Mouse (Mus musculus) embryo, embryonic 9.5 days (tissue): ENCODE data around the gene Rad51b.

Experiments used
- DNase-seq: peaks from one replicate; pipeline ENCODE4 v3.0.0-alpha.2; 2017; ENCODE audit errors: extremely low spot score

The Rad51b gene

DNA sequence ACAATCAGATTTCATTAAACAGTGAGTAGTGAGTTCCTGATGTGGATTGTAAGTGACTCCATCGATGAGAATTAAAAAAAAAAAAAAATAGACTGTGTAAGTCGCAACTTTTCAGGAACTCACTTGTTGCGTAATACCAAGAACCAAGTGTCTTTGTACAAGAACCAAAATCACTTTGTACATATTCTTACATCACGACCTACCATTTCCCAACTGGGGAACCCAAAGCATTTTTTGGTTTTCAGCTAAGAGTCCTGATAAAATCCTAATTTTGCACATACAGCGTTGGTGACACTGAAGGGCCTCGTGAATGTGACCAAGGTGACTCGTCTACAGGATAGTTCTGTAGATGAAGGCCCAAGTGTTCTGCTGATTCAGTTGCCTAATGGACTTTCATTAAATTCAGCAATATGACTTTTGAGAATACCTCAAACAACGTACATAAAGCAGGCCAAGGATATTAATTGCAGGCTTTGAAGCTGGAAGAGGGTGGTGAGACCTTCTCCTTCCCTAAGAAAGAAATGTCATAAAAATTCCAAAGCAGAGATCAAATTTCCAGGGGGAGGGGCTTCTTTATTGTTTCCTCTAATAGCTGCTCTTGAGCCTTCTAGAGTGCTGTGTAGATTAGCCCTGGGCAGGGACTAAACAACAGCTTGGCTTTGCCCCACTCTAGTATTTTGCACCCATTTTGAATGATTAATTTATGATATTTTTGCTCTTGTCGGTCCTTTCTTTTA, 316.9 kb downstream of the Rad51b start:
- DNase-seq: no peak

DNA sequence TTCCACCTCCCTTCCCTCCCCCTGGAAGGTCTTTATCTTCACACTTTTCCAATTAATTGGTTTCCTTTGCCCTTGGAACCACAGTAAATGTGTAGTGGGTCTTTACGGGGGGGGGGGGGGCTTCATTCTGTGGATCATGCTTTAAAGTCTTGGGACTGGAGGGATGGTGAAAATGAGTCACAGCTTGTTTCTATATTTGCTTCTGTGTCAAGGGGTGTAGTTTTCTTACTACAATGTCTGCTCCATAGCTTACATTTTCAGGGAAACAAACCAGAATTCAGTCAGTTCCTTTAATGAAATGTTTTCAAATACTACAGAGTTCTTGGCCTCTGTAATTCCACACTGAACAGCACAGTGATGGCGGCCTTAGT, 317.5 kb downstream of the Rad51b start:
- DNase-seq: no peak

GRCm38 (mm10) chr12:79615717-79616316, 318.7 kb downstream of the Rad51b start:
- no peak for DNase-seq

- no peak for DNase-seq
Observed at GRCm38 (mm10) chr12:79619009-79619408, 321.9 kb downstream of the Rad51b start.

GRCm38 (mm10) chr12:79620693-79621092, 323.6 kb downstream of the Rad51b start:
- no peak for DNase-seq

DNA sequence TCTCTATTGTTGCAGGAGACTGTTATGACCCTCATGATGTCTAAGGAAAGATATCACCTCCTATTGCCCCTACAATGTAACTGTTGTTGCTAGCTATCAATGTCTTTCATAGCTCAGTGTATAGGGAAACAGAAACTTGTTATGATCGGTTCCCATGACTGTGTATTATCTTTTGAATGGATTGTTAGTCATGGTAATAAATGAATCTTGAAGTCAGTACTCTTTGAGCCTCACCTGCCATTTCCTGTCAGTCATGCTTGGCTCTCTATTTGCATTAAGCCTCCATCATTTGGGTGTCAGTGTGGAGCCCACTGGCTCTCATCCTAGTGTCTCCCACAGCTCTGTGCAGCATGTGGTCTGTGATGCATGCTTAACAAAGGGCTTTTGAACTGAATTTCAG, 326.2 kb downstream of the Rad51b start:
- DNase-seq: no peak

DNA sequence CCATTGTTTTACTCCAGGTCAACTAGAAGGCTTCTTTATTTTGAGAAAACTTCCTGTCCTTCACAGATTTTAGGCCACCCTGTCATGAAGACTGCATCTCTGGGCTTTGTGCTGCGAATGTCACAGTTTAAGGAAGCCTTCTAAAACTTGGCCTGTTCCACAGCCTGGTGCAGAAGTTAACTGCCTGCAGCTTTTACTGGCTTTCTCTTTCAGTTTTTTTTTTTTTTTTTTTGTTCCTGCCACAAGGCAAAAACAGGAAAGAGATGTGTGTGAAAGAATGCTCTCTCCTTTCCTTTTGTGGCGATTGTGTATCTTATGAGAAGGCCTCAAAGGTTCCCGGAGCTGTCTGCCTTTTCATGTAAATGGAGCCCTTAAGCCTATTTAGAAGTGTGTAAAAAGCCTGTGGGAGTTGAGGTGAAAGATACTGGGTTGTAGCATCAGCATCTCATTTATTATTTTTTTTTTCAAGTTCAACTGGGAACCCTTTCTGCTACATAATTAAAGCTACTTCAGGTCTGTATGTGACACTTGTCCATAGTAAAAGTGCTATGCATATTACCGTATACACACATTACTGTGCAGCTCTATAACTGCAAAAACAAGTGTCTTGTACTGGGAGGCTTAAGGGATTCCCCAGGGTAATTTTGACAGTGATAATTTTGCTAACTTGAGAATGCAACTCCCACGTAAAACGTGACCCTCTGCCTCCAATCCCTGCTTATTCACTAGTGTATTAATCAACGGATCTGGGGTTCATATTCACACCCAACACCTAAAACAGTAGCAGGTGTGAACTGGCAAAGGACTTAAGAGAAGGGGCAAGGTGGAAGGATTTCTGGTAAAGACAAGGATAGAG, 328.8 kb downstream of the Rad51b start:
- DNase-seq: no peak

- no peak for DNase-seq
Observed at GRCm38 (mm10) chr12:79626555-79627080, 329.5 kb downstream of the Rad51b start.

GRCm38 (mm10) chr12:79627351-79628120, 330.5 kb downstream of the Rad51b start:
- DNase-seq: no peak

DNA sequence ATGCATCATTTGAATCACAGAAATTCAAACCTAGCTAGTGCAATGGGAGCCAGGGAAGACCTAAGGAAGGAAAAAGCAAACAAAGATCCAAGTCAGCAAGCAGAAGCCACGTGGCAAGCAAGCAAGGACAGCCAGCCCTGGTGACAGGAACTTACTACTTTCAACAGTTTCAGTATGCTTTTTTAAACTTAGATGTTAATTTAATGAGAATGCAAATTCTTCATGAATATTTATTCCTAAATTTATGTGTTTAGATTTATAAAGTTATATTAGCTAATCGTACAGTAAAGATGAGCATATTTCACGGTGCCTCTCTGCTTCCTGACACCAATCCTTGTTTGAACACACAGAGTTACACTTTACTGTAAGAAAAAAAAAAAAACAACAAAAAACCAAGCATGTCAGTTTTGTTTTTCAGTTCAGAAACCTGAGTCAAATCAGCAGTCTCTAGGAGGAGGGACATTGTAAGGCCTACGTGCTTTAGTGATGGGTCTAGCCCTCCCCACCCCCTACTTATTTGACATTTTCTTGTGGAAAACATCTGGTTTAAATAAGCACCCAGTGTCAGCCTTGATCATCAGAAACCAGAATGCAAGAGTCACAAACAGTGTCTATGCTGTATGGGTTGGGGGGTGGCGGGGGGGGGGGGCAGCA, 331.2 kb downstream of the Rad51b start:
- no peak for DNase-seq

DNA sequence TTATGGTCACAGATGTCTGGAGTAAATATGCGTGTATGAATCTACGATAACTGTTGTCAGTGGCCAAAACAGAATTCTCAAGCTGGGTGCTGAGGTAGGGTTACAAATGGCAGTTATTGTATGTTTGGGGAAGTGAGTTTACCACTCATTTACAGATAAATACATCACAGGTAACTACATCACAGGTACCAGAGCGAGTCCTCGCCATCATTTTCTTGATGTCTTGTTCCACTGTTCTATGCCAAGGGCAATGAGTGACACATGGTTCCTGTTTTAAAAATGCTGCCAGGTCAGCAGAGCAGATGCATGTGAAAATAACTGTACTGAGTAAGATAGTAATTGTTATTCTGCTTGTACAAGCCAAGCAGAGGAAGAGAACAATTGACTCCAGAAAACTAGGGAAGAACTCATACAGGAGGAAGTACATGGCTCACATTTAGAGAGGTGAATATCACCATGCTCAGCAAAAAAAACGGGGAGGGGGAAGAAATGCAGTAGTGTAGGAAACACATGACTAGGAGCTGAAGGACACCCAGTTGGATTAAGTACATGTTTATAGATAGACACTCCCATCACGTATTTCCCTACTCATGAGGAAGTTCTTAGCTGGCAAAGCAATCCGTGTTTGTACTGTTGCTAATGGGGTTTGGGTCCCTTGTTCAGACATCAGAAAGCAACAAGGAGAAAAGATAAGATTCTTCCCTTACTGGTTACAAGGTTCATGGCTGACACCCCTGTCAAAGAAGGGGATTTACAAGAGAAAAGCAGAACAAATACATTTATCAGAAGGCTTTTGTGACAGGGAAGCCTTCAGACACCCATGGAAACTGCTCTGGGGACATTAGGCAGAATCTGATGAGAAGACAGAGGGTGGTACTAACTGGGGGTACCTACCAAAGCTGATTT, 333.1 kb downstream of the Rad51b start:
- no peak for DNase-seq

DNA sequence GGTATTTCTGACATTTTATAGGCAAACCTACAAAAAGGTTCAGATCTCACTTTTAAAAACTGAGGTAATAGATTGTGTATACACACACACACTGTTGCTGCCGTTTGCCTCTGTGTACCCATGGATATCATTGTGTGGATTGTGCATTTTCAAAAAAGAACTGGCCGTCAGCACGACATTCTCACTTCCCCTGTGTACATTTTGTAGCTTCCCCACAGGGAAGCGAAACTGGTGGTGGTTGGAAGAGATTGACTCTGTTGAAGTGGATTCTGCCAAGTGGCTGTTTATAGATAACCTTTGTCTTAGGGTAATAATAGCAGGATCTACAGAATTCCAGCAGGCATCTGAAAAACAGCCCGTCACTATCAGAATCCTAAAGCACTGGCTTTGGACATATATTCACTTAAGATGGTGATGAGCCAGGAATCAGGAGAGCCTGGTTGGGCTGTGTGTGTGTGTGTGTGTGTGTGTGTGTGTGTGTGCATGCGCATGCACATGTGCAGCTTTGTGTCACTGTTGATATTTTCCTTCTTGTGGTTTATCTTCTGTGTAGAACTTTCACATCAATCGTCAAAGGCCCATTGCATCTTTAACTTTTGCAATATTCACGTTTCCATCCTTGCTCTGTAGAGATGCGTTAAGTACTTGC, 336.5 kb downstream of the Rad51b start:
- no peak for DNase-seq

- no peak for DNase-seq
Observed at GRCm38 (mm10) chr12:79641570-79642285, 344.6 kb downstream of the Rad51b start.

- DNase-seq: no peak
Observed at GRCm38 (mm10) chr12:79642715-79643114, 345.6 kb downstream of the Rad51b start.

DNA sequence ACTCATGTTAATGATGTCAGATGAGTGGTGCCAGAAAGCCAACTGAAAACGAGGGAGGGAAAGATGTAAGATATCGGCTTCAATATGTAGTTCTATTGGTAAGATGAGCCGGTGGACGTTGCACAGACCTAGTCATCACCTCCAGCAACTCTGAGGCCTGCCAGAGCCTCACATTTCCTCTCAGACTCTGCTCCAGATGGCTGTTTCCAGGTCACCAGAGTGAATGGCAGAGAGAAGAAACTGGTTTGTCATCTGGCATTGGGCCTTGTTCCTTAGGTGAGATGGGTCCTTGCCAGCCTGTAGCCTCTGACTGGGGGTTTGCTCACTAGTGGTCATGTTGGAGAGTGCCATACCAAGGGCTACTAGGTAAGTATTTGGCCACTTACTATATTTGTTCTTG, 348.6 kb downstream of the Rad51b start:
- no peak for DNase-seq

DNA sequence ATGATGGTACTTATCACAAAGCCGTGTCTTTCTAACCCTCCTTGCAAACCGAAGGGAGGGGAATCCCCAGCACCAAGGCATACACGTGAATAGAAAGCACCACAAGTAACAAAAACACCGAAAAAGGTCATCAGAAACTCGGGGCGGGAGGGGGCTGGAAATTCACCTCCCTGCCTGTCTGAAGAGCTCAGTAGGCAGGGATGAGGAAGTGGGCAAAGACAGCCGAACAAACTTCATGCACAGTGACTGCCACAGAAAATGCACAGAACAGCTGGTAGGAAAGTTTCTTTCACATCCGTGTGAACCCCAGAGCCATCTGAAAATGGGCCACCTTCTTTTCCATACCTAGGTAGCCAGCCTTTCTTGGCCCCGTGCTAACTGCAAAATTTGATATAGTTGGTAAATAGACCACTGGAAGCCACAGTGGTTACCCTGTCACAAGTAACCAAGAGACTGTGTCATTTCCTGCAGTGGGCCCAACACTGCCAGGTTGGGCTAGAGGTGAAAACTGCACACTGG, 349.6 kb downstream of the Rad51b start:
- no peak for DNase-seq

- DNase-seq: no peak
Observed at GRCm38 (mm10) chr12:79647382-79647781, 350.3 kb downstream of the Rad51b start.

DNA sequence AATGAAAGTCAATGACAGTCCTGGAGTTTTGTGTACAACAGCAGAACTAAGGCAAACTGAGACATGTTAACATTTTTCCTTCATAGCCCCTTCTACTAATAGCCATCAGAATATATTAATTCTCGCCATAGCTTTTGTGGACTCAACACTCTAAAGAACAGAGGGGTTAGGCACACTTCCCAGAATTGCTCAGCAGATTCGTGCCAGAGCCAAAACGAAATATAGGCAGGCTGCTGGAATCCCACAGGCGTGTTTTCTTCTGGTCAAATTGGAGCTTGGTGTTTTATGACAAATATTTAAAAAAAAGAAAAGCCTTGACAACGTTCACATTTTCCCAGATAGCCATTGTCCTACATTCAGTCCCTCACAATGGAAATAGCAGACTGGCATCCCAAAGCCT, 350.9 kb downstream of the Rad51b start:
- DNase-seq: no peak
